Mouse (Mus musculus): ENCODE results near the gene Epha1. TPM values are rescaled to one million over a fixed set of nuclear protein-coding genes. Genes with fewer than 3 reads are reported as not detected.

Gene Epha1
- polyA plus RNA-seq, 1 experiment from 2014 or later = 4.0 TPM

DNA sequence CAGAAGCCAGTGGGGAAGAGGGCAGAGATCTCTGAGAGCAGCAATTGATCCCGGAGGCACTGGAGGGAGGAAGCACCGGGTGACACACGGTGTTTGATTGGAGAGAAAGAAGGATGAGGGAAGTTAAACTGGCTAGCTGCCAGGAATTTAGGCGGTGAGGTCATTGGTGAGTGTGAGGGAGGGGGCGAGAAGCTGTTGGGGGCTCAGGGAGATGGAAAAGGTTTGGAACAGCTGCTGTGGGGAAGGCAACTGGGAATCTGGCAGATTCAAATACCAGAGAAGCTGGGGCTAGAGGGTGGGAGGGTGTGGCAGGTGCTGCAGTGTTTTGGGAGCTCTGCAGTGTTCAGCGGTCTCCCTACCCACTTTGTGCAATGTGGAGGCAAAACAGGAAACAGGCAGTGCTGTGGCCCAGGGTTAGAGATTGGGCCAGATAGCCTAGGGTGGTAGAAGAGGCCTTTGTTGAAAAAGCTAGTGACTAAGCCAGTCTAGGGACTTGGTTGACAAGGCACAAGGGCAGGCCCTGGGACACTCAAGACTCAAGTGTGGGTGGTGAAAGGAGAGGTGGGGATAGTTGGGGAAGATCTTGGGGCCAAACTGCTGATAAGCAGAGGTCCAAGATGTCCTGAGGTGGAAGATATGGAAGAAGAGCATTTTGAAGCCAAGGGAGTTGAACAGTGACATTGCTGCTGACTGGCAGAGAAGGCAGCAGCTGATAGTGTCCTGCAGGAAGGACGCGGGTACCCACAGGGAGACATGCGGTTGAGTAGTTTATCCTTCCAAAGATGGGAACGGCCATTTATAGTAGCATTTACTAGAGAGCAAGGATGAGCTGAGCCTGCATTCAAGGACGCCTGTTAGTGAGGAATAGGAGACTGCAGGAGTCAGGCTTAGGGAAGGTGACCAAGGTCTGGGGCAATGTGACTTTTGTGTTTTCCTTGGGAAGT lies 18.7 kb downstream of the Epha1 start:
- Histone ChIP-seq H3K4me2 (replicated peaks; ENCODE audit: low read depth, low read length) (peak overlapping the region; percentile 14; the same call in 1 of the 2 replicates), H3K4me1 (ENCODE audit: control insufficient read depth, insufficient read depth, low read length) (peaks cover 48% of the 10 kb centered on the region), H3K36me3 (ENCODE audit: control insufficient read depth, insufficient read depth, low read length) (peaks cover 62% of the 10 kb centered on the region), H3K9me3 (ENCODE audit: control insufficient read depth, low read depth, low read length) (no peaks in the 10 kb centered on the region), H3K4me3 (ENCODE audit: low read depth, low read length) (no peak overlapping the region), H3K27me3 (ENCODE audit: control insufficient read depth, insufficient read depth, low read length) (no peaks in the 10 kb centered on the region), H3K9ac (replicated peaks; ENCODE audit: low read depth, low read length) (no peak overlapping the region), H3K27ac (ENCODE audit: low read length) (0 out of 2 replicates have a peak overlapping the region, but pooled peaks have one; percentile 7)
- WGBS = 52% methylated on average over 11 of the region's 11 CpGs
- ATAC-seq (ENCODE audit: insufficient number of reproducible peaks, insufficient read depth, low FRiP score, low read depth) = no peak

DNA sequence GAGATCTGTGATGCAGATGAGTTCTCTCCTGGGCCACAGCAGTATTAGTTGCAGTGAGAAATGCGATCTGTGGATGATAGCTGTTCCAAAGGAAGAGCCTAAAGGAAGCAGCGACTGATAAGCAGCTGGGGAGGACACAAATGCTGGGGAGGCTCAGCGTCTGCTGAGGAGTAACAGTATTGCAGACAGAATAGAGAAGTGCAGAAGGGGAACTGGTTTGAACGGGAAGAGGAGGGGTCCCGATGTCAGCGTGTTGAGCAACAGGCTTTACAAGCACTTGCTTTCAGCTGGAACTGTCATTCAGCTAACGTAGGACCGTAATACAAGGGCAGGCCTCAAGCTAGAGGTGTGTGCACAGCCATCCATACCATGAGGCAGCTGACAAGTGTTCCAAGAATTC lies 19.9 kb downstream of the Epha1 start:
- no peak overlapping the region for H3K4me3 ChIP-seq (ENCODE audit: low read depth, low read length)
- no peak overlapping the region for H3K9ac ChIP-seq (replicated peaks; ENCODE audit: low read depth, low read length)
- H3K27ac ChIP-seq (ENCODE audit: low read length) = no peak overlapping the region
- H3K4me2 ChIP-seq (replicated peaks; ENCODE audit: low read depth, low read length) = peak overlapping the region; percentile 19; the same call in 1 of the 2 replicates
- peaks cover 51% of the 10 kb centered on the region for H3K36me3 ChIP-seq (ENCODE audit: control insufficient read depth, insufficient read depth, low read length)
- no peaks in the 10 kb centered on the region for H3K27me3 ChIP-seq (ENCODE audit: control insufficient read depth, insufficient read depth, low read length)
- WGBS = 71% methylated on average over 8 of the region's 8 CpGs
- H3K9me3 ChIP-seq (ENCODE audit: control insufficient read depth, low read depth, low read length) = no peaks in the 10 kb centered on the region
- ATAC-seq (ENCODE audit: insufficient number of reproducible peaks, insufficient read depth, low FRiP score, low read depth) = no peak
- H3K4me1 ChIP-seq (ENCODE audit: control insufficient read depth, insufficient read depth, low read length) = peaks cover 48% of the 10 kb centered on the region

DNA sequence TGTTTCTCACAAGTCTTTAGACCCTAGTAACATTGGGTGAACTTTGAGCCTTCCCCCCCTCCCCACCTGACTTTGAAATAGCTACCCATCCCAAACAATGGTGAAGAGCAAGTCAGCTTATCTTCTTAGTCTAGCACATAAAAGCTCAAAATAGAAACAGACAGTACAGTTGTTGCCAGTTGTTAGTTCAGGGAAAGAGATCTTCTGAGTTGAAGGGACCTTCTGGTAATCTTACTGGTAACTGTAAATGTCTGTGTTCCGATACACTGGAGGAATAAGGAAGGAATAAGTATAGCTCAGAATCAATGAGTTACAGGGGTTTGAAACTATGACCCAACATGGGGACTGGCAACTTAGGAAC lies 20.6 kb downstream of the Epha1 start:
- 88% methylated on average over 1 of the region's 1 CpGs for WGBS
- ATAC-seq (ENCODE audit: insufficient number of reproducible peaks, insufficient read depth, low FRiP score, low read depth) = no peak
- no peak overlapping the region for H3K9ac ChIP-seq (replicated peaks; ENCODE audit: low read depth, low read length)

DNA sequence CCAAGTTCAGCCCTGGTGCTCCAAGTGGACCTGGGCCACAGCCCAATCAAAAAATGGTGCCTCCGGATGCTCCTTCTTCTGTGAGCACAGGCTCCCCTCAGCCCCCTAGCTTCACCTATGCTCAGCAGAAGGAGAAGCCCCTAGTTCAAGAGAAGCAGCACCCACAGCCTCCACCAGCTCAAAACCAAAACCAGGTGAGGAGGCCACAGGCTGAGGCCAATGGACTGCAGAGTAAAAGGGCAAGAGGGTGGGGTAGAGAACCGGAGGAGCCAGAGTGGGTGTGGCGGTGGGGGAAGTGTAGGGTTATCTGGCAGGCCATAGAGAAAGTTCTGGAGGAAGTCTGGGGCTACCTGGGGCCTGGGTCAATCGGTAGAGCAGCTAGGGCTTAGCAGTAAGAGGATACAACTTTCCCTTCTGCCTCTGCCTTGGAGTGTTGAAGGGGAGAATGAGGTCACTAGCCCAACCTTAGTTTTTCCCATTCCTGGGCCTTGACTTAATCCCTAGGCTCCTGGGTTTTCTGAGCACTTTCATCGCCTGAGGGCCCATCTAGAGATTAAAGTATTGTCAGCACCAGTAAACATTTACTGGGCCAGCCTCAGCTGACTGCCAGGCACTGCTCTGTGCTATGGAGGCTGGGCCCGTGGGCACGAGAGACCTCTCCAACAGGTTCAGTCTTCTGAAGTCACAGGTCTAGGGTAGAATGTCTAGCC lies 21.1 kb downstream of the Epha1 start:
- H3K36me3 ChIP-seq (ENCODE audit: control insufficient read depth, insufficient read depth, low read length) = peaks cover 39% of the 10 kb centered on the region
- H3K4me1 ChIP-seq (ENCODE audit: control insufficient read depth, insufficient read depth, low read length) = peaks cover 44% of the 10 kb centered on the region
- no peaks in the 10 kb centered on the region for H3K9me3 ChIP-seq (ENCODE audit: control insufficient read depth, low read depth, low read length)
- ATAC-seq (ENCODE audit: insufficient number of reproducible peaks, insufficient read depth, low FRiP score, low read depth) = no peak
- H3K27me3 ChIP-seq (ENCODE audit: control insufficient read depth, insufficient read depth, low read length) = no peaks in the 10 kb centered on the region
- H3K4me2 ChIP-seq (replicated peaks; ENCODE audit: low read depth, low read length) = peak overlapping the region; percentile 94
- 73% methylated on average over 7 of the region's 7 CpGs for WGBS
- H3K4me3 ChIP-seq (ENCODE audit: low read depth, low read length) = peak overlapping the region; percentile 81; the same call in 1 of the 2 replicates
- H3K9ac ChIP-seq (replicated peaks; ENCODE audit: low read depth, low read length) = no peak overlapping the region
- no peak overlapping the region for H3K27ac ChIP-seq (ENCODE audit: low read length)

More for the DNA sequence above, 20.6 kb downstream of the Epha1 start:
- no peak overlapping the region for H3K4me3 ChIP-seq (ENCODE audit: low read depth, low read length)
- no peaks in the 10 kb centered on the region for H3K27me3 ChIP-seq (ENCODE audit: control insufficient read depth, insufficient read depth, low read length)
- no peak overlapping the region for H3K27ac ChIP-seq (ENCODE audit: low read length)
- H3K9me3 ChIP-seq (ENCODE audit: control insufficient read depth, low read depth, low read length) = no peaks in the 10 kb centered on the region
- H3K4me1 ChIP-seq (ENCODE audit: control insufficient read depth, insufficient read depth, low read length) = peaks cover 44% of the 10 kb centered on the region
- peaks cover 44% of the 10 kb centered on the region for H3K36me3 ChIP-seq (ENCODE audit: control insufficient read depth, insufficient read depth, low read length)
- peak overlapping the region; percentile 94; the same call in 1 of the 2 replicates for H3K4me2 ChIP-seq (replicated peaks; ENCODE audit: low read depth, low read length)

DNA sequence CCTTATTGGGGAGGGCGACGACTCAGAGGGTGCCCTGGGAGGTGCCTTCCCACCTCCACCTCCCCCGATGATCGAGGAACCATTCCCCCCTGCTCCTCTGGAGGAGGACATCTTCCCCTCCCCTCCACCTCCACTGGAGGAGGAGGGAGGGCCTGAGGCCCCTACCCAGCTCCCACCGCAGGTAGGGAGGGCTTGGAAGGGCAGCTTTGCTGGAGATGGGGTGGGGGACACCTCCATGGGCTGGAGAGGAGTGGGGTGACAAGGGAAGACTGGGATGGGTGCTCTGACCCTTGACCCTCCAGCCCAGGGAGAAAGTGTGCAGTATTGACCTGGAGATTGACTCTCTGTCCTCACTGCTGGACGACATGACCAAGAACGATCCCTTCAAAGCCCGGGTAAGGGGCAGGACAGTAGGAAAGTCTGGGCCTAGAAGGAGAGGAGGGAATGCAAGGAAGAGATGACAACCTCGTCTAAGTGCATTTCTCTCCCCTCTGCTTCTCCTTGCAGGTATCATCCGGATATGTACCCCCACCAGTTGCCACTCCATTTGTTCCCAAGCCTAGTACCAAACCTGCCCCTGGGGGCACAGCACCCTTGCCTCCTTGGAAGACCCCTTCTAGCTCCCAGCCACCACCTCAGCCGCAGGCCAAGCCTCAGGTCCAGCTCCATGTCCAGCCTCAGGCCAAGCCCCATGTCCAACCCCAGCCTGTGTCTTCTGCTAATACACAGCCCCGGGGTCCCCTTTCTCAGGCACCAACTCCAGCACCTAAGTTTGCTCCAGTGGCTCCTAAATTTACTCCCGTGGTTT lies 21.9 kb downstream of the Epha1 start:
- no peaks in the 10 kb centered on the region for H3K27me3 ChIP-seq (ENCODE audit: control insufficient read depth, insufficient read depth, low read length)
- ATAC-seq (ENCODE audit: insufficient number of reproducible peaks, insufficient read depth, low FRiP score, low read depth) = no peak
- H3K4me2 ChIP-seq (replicated peaks; ENCODE audit: low read depth, low read length) = peak overlapping the region; percentile 94
- WGBS = 36% methylated on average over 13 of the region's 13 CpGs
- peaks cover 32% of the 10 kb centered on the region for H3K36me3 ChIP-seq (ENCODE audit: control insufficient read depth, insufficient read depth, low read length)
- peak overlapping the region; percentile 99; the same call in 1 of the 2 replicates for H3K27ac ChIP-seq (ENCODE audit: low read length)
- peak overlapping the region; percentile 77 for H3K9ac ChIP-seq (replicated peaks; ENCODE audit: low read depth, low read length)
- no peaks in the 10 kb centered on the region for H3K9me3 ChIP-seq (ENCODE audit: control insufficient read depth, low read depth, low read length)
- H3K4me1 ChIP-seq (ENCODE audit: control insufficient read depth, insufficient read depth, low read length) = peaks cover 40% of the 10 kb centered on the region
- peak overlapping the region; percentile 81 for H3K4me3 ChIP-seq (ENCODE audit: low read depth, low read length)

DNA sequence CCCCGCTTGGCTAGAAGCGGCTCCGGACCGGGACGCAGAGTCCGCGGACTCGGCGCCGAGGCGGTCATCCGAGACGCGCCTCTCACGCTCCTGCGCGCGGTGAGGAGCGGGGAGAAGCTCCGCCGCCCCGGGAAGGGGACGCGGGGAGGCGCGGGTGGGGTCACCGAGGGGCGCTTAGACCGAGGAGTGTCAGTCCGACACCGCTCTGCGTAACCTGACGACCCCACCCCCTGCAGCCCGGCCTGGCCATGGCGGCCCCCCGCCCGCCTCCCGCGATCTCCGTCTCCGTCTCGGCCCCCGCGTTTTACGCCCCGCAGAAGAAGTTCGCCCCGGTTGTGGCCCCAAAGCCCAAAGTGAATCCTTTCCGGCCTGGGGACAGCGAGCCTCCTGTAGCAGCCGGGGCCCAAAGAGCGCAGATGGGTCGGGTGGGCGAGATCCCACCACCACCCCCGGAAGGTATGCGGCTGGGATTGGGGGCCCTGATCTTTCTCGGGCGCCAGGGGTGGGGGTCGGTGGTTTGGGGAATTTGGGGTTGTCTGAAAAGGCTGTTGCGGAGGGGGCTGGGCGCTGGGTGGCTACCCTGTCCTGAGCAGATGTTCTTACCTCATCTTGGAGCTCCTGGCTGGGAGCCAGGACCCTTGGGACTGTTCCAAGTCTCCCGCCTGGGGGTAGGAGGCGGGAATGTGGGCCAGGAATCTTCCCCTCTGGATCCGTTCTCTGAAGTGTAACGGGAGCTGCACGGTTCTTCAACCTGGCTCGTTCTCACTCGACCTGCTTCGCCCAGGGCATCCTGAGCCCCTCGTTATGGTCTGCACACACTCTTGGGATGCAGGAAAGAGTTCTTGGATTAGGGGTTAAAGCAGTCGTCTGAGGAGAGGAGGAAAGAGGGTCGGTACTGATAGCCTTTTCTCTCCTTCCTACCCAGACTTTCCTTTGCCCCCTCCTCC lies 22.8 kb downstream of the Epha1 start:
- H3K4me3 ChIP-seq (ENCODE audit: low read depth, low read length) = peak overlapping the region; percentile 81
- H3K27me3 ChIP-seq (ENCODE audit: control insufficient read depth, insufficient read depth, low read length) = no peaks in the 10 kb centered on the region
- H3K4me1 ChIP-seq (ENCODE audit: control insufficient read depth, insufficient read depth, low read length) = peaks cover 40% of the 10 kb centered on the region
- peak overlapping the region; percentile 94 for H3K4me2 ChIP-seq (replicated peaks; ENCODE audit: low read depth, low read length)
- peak overlapping the region; percentile 77 for H3K9ac ChIP-seq (replicated peaks; ENCODE audit: low read depth, low read length)
- peak overlapping the region; percentile 99 for H3K27ac ChIP-seq (ENCODE audit: low read length)
- peaks cover 24% of the 10 kb centered on the region; the same call in 1 of the 2 replicates for H3K36me3 ChIP-seq (ENCODE audit: control insufficient read depth, insufficient read depth, low read length)
- ATAC-seq (ENCODE audit: insufficient number of reproducible peaks, insufficient read depth, low FRiP score, low read depth) = peak; percentile 30; the same call in 1 of the 2 replicates
- WGBS = under 1% methylated on average over 72 of the region's 72 CpGs
- no peaks in the 10 kb centered on the region for H3K9me3 ChIP-seq (ENCODE audit: control insufficient read depth, low read depth, low read length)

DNA sequence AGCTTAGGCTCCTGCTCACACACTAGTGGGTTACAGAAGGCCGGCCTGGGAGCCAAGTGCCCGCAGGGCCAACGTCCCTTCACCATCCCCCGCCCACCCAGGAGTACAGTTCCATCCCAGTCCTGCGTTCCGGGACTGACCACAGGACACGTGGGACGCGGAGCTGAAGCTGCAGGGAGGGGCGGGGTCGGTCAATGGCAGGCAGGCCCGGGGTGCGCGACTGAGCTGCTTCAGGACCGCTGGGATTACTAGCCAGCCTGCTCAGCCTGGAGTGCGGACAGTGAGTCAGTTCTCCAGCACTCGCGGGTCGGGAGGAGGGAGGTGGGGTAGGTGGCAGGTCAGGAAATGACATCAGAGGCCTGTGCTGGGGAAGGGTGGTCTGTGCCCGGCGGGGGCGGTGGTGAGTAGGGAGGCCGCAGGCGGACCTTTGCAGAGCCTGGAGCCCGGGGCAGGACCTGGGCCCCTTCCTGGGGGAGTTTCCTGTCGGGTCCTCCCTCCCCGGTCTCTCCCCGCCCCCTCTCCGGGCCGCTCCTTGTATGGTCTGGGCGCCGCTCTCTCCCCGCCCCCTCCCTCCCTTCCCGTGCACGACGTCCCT lies 23.5 kb downstream of the Epha1 start, which contains the start of gene Zyx:
TSS of gene Zyx (plus strand) at position 205 of the 595 bp plus-strand sequence.
- no peaks in the 10 kb centered on the region for H3K9me3 ChIP-seq (ENCODE audit: control insufficient read depth, low read depth, low read length)
- peaks cover 37% of the 10 kb centered on the region for H3K4me1 ChIP-seq (ENCODE audit: control insufficient read depth, insufficient read depth, low read length)
- ATAC-seq (ENCODE audit: insufficient number of reproducible peaks, insufficient read depth, low FRiP score, low read depth) = peak; percentile 93
- no peaks in the 10 kb centered on the region for H3K27me3 ChIP-seq (ENCODE audit: control insufficient read depth, insufficient read depth, low read length)
- H3K36me3 ChIP-seq (ENCODE audit: control insufficient read depth, insufficient read depth, low read length) = peaks cover 19% of the 10 kb centered on the region; the same call in 1 of the 2 replicates
- peak within 1 kb of the TSS; percentile 94 for H3K4me2 ChIP-seq (replicated peaks; ENCODE audit: low read depth, low read length)
- H3K4me3 ChIP-seq (ENCODE audit: low read depth, low read length) = peak within 1 kb of the TSS; percentile 81
- peak within 1 kb of the TSS; percentile 77 for H3K9ac ChIP-seq (replicated peaks; ENCODE audit: low read depth, low read length)
- WGBS = under 1% methylated on average over 33 of the region's 36 CpGs
- H3K27ac ChIP-seq (ENCODE audit: low read length) = peak within 1 kb of the TSS; percentile 99

All from stomach, embryonic 14.5 days (tissue).